Mouse (Mus musculus) lung, postnatal 0 days (tissue): Measurements from ENCODE around the gene Tub. TPM values are rescaled to one million over a fixed set of nuclear protein-coding genes. Genes with fewer than 3 reads are reported as not detected.

ENCODE experiments used
- ATAC-seq: fragments of 200-750 bp; cut with Nextera tagmentation; 2 replicates; pipeline ENCODE4 v1.8.0; 2017; ENCODE audit warnings: moderate library complexity
- DNase-seq: peaks from one replicate; pipeline ENCODE4 v3.0.0-alpha.2; 2016; ENCODE audit warnings: low spot score
- H3K27ac ChIP-seq: fragments of 300-500 bp; sonication (generic); 2 replicates; pipeline ENCODE4 v1.5.1; 2014; ENCODE audit warnings: antibody characterized with exemption, mild to moderate bottlenecking, low read length, mixed read lengths
- H3K27me3 ChIP-seq: fragments of 300-500 bp; sonication (generic); replicated peaks from 2 replicates; pipeline ENCODE4 v1.6.1; 2014; ENCODE audit warnings: low read length, mixed read lengths; ENCODE audit not compliant: insufficient read depth
- H3K36me3 ChIP-seq: fragments of 300-500 bp; sonication (generic); 2 replicates; pipeline ENCODE4 v1.6.1; 2014; ENCODE audit warnings: low read length, mixed read lengths; ENCODE audit not compliant: insufficient read depth
- H3K4me1 ChIP-seq: fragments of 300-500 bp; sonication (generic); 2 replicates; pipeline ENCODE4 v1.6.1; 2014; ENCODE audit warnings: antibody characterized with exemption, low read depth, low read length, mixed read lengths; ENCODE audit not compliant: insufficient read depth
- H3K4me2 ChIP-seq: fragments of 300-500 bp; sonication (generic); replicated peaks from 2 replicates; pipeline ENCODE4 v1.6.1; 2014; ENCODE audit warnings: low read depth, mild to moderate bottlenecking, low read length, moderate library complexity, mixed read lengths
- H3K4me3 ChIP-seq: fragments of 300-500 bp; sonication (generic); 2 replicates; pipeline ENCODE4 v1.5.1; 2014; ENCODE audit warnings: low read depth, low read length
- H3K9ac ChIP-seq: fragments of 300-500 bp; sonication (generic); replicated peaks from 2 replicates; pipeline ENCODE4 v1.6.1; 2014; ENCODE audit warnings: low read depth, mild to moderate bottlenecking
- H3K9me3 ChIP-seq: fragments of 300-500 bp; sonication (generic); 2 replicates; pipeline ENCODE4 v1.6.1; 2016; ENCODE audit warnings: low read length, mixed read lengths
- CTCF ChIP-seq: IDR thresholded peaks from 2 replicates; pipeline ENCODE4 v1.5.1; 2016; ENCODE audit warnings: antibody characterized with exemption, mild to moderate bottlenecking
- EP300 ChIP-seq: IDR thresholded peaks from 2 replicates; pipeline ENCODE4 v1.6.1; 2016; ENCODE audit warnings: antibody characterized with exemption, mild to moderate bottlenecking, control low read depth
- WGBS: fragments of 180-500 bp; shearing (Covaris S2); extraction: QIAGEN DNeasy Blood & Tissue Kit; methylation state at CpG from one replicate; pipeline ENCODE4 v1.1.7; 2014; 5-methylcytosine and 5-hydroxymethylcytosine counted together
- polyA plus RNA-seq: library from polyadenylated mRNA; unstranded; fragments of >200 nt; fragmentation: Nextera tagmentation; extraction: Ambion mirVana; gene quantifications from 2 replicates; pipeline ENCODE4 v1.2.1, GENCODE M21; 2015

The Tub gene
- polyA plus RNA-seq, 1 experiment from 2014 or later, result 0.38 TPM

DNA sequence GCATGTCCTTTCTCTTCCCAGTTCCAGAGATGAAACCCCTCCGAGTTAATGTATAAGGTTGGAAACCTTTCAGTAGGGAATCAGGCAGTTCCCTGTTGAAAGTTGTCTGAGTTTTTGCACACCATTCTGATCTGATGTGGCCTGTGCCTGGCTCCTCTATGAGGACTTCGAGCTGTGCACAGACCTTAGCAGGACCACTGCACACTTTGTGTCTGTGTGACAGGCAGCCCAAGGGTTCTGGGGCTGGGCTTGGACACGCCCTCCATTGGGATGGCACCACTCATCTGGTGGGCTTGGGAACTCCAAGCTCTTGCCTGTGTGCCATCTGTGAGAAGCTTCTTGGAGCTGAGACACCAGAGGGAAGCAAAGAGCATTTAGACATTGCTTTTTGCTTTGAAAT is 81.2 kb downstream of the Tub start:
- H3K27ac ChIP-seq, result no peak overlapping the region
- no peak for DNase-seq
- H3K9ac ChIP-seq, result no peak overlapping the region
- H3K9me3 ChIP-seq, result no peaks in the 10 kb centered on the region
- no peaks in the 10 kb centered on the region for H3K27me3 ChIP-seq
- no peak overlapping the region for H3K4me2 ChIP-seq
- TF ChIP-seq EP300 (no peak), CTCF (no peak)
- no peak overlapping the region for H3K4me3 ChIP-seq
- no peak for ATAC-seq
- WGBS, result 75% methylated on average over 3 of the region's 3 CpGs
- no peaks in the 10 kb centered on the region for H3K36me3 ChIP-seq
- H3K4me1 ChIP-seq, result no peaks in the 10 kb centered on the region

GRCm38 (mm10) chr7:109032054-109032453 is 81.9 kb downstream of the Tub start:
- Histone ChIP-seq H3K4me2 (no peak overlapping the region), H3K27ac (no peak overlapping the region), H3K27me3 (no peaks in the 10 kb centered on the region), H3K4me3 (no peak overlapping the region), H3K9ac (no peak overlapping the region), H3K36me3 (no peaks in the 10 kb centered on the region), H3K4me1 (no peaks in the 10 kb centered on the region), H3K9me3 (no peaks in the 10 kb centered on the region)
- WGBS, result 75% methylated on average over 2 of the region's 2 CpGs
- TF ChIP-seq CTCF, result peak; percentile 21; the same call in 1 of the 2 replicates
- TF ChIP-seq EP300, result no peak
- DNase-seq (no peak), ATAC-seq (no peak)

GRCm38 (mm10) chr7:109038121-109038735 is 88.1 kb downstream of the Tub start:
- H3K4me2 ChIP-seq, result no peak overlapping the region
- H3K4me1 ChIP-seq, result no peaks in the 10 kb centered on the region
- no peak overlapping the region for H3K9ac ChIP-seq
- no peaks in the 10 kb centered on the region for H3K9me3 ChIP-seq
- no peak for DNase-seq
- ATAC-seq, result no peak
- WGBS, result 69% methylated on average over 8 of the region's 8 CpGs
- no peak overlapping the region for H3K4me3 ChIP-seq
- no peak for TF ChIP-seq EP300
- TF ChIP-seq CTCF, result no peak
- H3K36me3 ChIP-seq, result no peaks in the 10 kb centered on the region
- no peak overlapping the region for H3K27ac ChIP-seq
- H3K27me3 ChIP-seq, result no peaks in the 10 kb centered on the region

DNA sequence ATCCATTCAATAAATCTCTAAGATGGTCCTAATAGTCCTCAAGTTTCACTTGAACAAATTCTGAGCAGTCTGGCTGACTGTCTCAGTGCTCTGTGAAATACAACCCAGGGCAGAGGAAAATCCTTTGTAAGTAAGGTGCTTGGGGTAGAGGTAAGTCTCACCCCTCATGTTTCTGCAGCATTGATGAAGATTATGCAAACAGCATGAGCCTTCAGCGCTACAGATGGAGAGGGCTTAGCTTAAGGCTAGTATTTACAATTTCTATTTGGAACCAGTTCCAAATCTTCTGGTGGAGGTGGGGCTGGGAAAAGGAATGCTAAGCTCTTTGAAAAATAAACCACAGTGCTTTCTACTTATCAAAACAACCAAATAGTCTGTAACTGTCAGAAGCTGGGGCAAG is 88.8 kb downstream of the Tub start:
- H3K4me2 ChIP-seq, result no peak overlapping the region
- no peak overlapping the region for H3K9ac ChIP-seq
- H3K4me3 ChIP-seq, result no peak overlapping the region
- no peak for ATAC-seq
- TF ChIP-seq CTCF, result no peak
- TF ChIP-seq EP300, result no peak
- WGBS, result 40% methylated on average over 1 of the region's 1 CpGs
- H3K27me3 ChIP-seq, result no peaks in the 10 kb centered on the region
- no peak for DNase-seq
- H3K27ac ChIP-seq, result no peak overlapping the region
- no peaks in the 10 kb centered on the region for H3K4me1 ChIP-seq
- no peaks in the 10 kb centered on the region for H3K9me3 ChIP-seq
- H3K36me3 ChIP-seq, result no peaks in the 10 kb centered on the region

GRCm38 (mm10) chr7:109039445-109039844 is 89.3 kb downstream of the Tub start:
- H3K27ac ChIP-seq, result no peak overlapping the region
- no peaks in the 10 kb centered on the region for H3K36me3 ChIP-seq
- no peak overlapping the region for H3K9ac ChIP-seq
- H3K9me3 ChIP-seq, result no peaks in the 10 kb centered on the region
- TF ChIP-seq EP300 (no peak), CTCF (no peak)
- H3K4me1 ChIP-seq, result no peaks in the 10 kb centered on the region
- DNase-seq (no peak), ATAC-seq (no peak)
- H3K4me3 ChIP-seq, result no peak overlapping the region
- no peaks in the 10 kb centered on the region for H3K27me3 ChIP-seq
- H3K4me2 ChIP-seq, result no peak overlapping the region
- WGBS, result 72% methylated on average over 5 of the region's 5 CpGs

DNA sequence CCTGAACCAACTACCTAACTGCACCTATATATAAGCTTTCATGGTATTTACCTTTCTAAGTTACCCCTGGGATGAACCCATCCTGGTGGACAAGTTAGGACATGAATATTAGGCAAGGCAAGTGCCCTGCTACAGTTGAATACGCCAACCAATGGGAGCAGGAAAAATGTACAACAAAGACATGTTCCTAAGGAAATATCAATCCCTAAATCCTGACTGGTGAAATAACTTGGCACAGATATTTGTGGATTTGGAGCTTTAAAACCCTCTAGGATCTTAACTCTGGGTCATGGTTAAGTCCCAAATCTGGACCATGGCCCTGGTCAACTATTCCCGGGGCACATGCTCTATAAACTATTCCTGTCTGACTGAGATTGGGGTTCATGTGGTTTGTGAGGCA is 95.7 kb downstream of the Tub start:
- Histone ChIP-seq H3K4me3 (no peak overlapping the region), H3K4me2 (no peak overlapping the region), H3K9ac (no peak overlapping the region), H3K36me3 (no peaks in the 10 kb centered on the region), H3K9me3 (no peaks in the 10 kb centered on the region), H3K27ac (no peak overlapping the region), H3K27me3 (no peaks in the 10 kb centered on the region), H3K4me1 (no peaks in the 10 kb centered on the region)
- no peak for ATAC-seq
- TF ChIP-seq CTCF, result no peak
- TF ChIP-seq EP300, result no peak
- DNase-seq, result no peak
- WGBS, result 90% methylated on average over 2 of the region's 2 CpGs

GRCm38 (mm10) chr7:109050831-109051230 is 100.7 kb downstream of the Tub start:
- no peak overlapping the region for H3K9ac ChIP-seq

More at GRCm38 (mm10) chr7:109050831-109051230, 100.7 kb downstream of the Tub start:
- no peak for ATAC-seq
- DNase-seq, result no peak
- Histone ChIP-seq H3K4me3 (no peak overlapping the region), H3K27ac (no peak overlapping the region), H3K4me1 (no peaks in the 10 kb centered on the region), H3K4me2 (no peak overlapping the region), H3K27me3 (no peaks in the 10 kb centered on the region), H3K9me3 (no peaks in the 10 kb centered on the region), H3K36me3 (no peaks in the 10 kb centered on the region)
- TF ChIP-seq EP300 (no peak), CTCF (no peak)
- 75% methylated on average over 1 of the region's 1 CpGs for WGBS
